Mouse (Mus musculus) yolk sac, embryonic 10.5 days (tissue): ENCODE data around the gene Rps9.
A peak's percentile ranks its signal among the peaks of the same experiment; 100 is the strongest.
"Not testable (repeated sequence)": the region's sequence is repeated elsewhere in the genome, so short reads cannot be mapped to it uniquely, and the experiment has no call there.

Experiments
- DNase-seq: peaks from one replicate; pipeline ENCODE4 v3.0.0-alpha.2; 2017; ENCODE audit warnings: low spot score

Rps9 gene

DNA sequence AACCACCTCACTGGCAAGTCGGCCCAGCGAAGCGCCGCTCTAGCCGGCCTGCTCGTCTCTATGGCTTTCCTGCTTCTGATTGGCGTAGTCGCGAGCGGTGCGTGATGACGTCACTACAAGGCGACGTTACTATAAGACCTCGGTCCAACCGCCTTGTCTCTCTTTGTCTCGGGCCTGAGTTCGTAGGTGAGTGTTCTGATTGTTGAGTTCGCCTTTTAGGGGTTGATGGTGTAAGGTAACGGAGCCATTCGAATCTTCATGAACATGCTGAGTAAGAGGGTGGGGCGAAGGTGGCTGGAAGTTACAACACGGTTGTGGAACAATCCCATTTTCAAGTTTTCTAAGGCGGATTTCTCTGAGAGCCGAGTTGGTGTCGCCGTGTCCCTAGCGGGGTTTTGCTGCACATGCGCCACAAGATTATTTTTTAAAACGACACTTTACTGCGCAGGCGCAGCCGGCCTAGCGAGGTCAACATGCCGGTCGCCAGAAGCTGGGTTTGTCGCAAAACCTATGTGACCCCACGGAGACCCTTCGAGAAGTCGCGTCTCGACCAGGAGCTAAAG lies at the start of gene Rps9:
Gene Rps9 (plus strand): TSS at position 115 of the 563 bp plus-strand sequence.
- DNase-seq, result peak; percentile 96

DNA sequence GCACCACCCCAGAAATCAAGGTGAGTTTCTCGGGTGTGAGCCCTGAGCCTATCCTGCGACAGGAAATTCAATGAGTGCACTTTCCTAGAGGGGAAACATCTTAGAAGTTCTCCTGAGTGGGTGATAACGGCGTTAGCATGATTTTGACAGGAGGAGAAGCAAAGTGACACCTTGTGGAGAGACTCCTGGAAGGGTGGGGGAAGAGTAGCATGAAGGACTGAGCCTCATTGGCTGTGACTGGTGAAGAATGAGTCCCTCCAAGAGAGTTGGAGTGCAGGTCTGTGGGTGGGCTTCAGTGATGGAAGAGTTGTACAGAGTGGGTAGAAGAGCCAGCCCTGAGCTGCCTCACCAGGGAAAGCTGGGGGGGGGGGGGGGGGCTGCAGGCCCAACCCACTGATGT lies 46.8 kb upstream of the Rps9 start:
- no peak for DNase-seq

DNA sequence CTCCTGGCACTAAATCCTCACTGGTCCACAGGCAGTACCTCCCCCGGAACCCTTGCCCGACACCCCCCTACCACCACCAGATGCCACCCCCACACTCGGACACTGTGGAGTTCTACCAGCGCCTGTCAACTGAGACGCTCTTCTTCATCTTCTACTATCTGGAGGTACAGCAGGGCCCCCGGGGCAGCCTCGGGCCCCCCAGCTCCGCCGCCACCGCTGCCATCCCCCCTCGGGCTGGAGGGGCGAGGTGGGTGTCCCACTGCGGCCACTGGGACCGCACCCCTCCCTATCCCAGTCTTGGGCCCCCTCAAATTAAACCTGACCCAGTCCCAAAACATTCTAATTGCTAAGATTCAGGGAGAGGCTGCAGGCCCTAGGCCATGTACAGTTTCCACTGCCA lies 45.2 kb upstream of the Rps9 start:
- no peak for DNase-seq

DNA sequence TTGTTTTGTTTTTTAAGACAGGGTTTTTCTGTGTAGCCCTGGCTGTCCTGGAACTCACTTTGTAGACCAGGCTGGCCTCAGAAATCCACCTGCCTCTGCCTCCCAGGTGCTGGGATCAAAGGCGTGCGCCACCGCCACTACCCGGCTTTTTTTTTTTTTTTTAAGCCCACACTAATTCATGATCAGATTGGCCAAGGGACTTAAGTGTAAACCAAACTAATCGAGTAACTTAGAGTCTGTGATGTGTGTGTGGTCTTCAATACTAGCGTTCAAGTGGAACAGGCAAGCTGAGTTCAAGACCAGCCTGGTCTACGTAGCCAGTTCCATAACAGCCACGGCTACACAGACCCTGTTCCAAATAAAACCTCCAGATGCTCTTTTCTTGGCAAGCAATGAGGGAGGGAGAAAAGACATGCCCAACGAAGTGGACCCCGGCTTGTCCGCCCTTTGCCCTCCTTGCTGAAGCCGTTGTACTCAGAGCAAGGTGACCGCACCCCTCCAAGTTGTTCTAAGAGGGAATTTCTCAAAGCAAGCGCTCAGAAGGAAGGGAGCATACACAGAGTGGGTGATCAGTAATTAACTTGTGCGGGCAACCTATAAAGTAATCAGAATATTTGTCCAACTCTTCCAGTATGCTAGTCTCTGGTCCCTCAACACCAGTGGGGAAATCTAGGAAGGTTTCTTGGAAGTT lies 39.1 kb upstream of the Rps9 start:
- peak; percentile 63 for DNase-seq

DNA sequence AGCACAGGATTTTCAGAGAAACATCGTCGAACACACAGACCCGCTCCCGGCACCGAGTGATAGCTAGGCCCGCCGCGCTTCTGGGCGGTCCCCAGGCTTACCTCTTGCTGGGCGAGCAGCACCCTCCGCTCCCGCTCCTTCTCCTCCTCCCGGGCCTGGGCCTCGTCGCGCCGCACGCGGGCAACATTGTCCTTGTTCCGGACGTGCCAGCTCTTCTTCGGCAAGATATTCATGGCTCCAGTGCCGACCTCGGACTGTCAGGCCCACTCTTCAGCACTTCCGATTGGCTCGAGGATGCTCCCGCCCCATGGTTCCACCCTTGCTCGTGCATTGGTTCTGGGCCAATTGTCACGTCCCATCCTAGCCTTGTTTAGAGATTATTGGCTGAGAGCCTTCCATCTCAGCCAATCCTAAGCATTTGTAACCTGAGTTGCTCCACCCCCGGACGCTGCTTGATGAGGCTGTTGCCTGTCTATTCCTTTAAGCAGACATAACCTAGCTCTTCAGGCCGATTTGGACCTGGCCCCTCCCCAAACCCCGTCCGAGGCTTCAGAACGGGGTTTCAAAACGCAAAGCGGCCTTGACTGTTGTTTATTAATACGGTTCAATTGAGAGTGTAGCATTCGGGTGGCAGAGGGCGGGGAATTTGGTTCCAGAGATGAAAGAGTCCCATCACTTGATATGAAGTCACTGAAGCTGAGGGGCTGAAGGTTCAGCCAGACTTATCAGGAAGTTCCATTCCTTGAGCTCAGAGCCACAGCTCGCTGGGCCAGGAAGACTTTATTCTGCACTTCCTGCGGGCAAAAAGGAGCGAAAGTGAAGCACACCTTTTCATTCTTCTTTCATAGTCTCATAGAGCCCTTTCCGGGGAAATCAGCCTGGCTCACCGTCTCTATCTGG lies 38.3 kb upstream of the Rps9 start, which contains the start of gene Leng1:
Gene Leng1 (minus strand): TSS at position 626 of the 900 bp plus-strand sequence.
- peak; percentile 95 for DNase-seq

DNA sequence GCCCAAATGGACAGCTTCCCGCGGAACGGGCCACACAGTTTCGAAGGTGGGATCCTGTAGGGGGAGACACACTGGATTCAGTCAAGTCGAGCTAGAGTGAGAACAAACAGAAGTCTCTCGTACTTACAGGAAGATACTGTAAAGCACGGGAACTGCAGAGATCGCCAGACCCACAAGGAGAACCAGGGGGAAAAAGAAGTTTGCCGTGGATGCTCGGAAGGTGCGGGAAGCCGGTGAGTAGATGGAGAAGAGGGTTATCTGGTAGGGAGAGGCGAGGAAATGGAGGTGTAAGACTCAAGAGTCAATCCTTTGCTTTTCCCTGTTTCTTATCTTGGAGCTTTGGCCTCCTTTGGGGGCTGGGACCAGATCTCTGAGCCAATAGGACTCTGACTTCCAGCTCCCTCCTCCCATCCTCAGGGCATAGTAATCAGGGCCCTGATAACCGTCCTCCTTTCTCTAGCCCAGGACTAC lies 36.8 kb upstream of the Rps9 start:
- DNase-seq, result peak; percentile 63

DNA sequence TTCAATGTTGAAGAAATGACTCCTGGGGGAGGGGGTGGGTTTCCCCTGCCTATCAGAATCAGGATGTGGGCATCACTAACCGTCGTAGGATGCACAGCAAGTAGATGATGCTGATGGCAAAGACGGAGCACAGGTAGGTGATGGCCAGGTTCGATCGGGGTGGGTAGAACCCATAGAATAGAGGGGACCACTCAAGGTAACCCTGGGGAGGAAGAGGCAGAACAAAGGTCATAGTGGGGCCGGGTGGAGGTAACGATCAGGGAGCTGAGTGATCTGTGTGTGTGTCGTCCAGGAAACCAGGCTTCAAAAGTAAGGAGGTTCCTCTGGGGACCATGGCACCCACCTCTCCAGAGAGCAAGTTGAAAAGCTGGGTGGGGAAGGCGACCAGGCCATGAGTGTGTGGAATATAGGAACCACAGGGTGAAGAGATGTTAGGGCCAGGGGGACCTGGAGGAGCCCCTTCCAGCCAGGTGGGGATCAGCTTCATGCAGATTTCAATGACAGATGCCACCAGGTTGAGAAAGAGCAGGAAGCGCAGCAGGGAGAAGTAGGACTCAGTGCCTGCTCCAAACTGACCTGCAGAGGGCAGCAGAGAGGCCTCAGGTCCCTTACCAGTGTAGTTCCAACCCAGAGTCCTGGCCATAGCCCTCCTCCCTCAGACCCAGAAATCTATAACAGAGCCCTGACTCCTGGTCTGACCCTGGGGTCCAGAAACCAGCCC lies 29.1 kb upstream of the Rps9 start:
- peak; percentile 55 for DNase-seq

DNA sequence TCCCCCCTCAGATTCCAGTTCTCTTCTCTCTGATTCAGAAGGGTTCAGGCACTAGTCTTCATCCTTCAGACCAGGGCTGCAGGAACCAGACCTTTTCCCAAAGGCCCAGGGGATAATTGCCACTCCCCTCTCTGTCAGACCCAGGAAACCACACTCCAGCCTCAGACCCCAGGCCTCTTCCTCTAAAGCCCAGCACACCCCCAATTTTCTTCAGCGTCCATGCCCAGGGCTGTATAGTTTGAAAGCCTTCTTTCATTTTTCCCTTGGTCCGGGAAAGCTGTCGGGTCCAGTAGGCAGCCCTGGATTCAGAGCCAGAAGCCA lies 28.6 kb upstream of the Rps9 start:
- DNase-seq, result no peak

DNA sequence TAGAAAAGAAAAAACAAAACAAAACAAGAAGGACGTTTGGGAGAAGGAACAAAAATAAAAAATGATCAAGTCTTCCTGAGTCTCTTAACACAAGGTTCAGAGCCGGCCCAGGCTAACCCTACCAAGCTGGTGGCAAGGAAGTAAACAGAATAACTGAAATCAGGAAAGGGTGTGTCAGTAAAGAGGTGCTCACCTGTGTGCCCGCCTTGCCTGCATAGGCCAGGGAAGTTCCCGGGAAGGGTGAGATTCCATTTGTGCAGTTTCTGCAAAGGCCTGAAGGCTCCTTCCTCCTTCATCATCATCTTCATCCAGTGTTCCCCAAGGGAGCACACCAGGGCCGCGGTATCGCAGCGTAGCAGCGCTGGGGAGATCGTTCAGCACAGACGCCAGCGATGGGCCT lies 27.4 kb upstream of the Rps9 start:
- no peak for DNase-seq

DNA sequence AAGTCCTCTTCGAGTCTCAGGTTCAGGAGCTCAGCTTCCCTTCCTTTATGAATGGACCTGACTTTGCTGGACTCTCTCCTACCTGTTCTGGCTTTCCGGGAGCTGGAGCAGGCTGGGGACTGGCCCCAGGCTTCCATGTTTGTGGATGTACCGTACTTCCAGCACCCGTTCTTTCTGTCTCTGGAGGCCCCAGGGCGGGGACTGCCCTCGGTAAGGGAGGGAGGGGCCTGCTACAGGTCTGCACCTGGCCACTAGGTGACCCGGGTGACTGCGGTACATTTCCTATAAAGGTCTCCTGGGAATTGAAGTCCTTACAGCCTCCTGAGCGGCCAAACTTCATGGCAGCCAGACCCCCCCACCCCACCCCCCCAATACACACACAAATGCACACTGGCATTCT lies 26.5 kb upstream of the Rps9 start, which contains the start of gene Tmc4:
Gene Tmc4 (minus strand): TSS at position 212 of the 400 bp plus-strand sequence.
- peak; percentile 57 for DNase-seq

DNA sequence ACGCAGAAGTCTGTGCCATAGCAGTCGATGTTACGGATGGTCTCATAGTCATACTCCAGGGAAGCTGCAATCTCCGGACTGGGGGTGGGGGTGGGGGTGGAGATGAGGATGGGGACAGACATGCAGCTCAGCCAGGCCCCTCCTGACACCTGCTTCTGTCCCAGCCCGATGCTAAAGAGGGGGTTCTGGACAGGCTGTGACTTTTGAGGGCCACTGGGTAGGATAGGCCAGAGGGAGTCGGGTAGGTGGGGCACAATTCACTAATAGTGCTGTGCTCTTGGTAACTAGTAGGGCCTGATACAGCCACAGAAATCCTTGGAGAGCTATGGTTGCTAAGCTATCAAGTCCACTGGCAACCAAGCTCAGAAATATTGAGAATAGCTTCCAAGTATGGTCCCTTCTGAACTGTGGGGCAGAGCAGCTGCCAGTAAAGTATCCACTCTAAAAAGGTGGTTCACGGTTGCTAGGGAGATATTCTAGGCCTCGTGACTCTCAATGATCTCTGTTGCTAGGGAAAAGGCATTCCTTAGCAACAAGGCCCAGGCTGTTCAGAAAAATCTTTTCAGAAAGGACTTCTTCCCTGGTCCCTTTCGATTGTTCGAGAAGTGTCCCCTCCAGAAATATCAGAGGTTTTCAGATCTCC lies 19.8 kb upstream of the Rps9 start:
- no peak for DNase-seq

DNA sequence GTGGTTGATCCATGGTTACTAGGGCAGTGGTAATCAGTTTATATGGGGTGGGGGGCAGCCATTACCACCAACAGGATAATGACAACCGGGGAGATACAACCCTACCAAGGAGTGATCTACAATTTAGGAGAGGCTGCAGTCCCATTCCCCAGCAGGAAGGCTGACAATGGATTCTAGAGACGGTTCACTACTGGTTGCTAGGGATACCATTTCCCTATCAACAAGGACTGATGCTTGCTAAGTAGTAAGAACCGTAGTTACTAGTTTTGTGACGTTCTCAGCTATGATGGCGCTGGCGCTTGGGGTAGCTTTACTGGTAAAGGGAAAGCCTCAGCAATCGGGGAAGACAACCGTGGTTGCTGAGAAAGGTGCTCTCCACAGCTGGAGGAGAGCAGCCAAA lies 19.1 kb upstream of the Rps9 start:
- DNase-seq, result no peak

DNA sequence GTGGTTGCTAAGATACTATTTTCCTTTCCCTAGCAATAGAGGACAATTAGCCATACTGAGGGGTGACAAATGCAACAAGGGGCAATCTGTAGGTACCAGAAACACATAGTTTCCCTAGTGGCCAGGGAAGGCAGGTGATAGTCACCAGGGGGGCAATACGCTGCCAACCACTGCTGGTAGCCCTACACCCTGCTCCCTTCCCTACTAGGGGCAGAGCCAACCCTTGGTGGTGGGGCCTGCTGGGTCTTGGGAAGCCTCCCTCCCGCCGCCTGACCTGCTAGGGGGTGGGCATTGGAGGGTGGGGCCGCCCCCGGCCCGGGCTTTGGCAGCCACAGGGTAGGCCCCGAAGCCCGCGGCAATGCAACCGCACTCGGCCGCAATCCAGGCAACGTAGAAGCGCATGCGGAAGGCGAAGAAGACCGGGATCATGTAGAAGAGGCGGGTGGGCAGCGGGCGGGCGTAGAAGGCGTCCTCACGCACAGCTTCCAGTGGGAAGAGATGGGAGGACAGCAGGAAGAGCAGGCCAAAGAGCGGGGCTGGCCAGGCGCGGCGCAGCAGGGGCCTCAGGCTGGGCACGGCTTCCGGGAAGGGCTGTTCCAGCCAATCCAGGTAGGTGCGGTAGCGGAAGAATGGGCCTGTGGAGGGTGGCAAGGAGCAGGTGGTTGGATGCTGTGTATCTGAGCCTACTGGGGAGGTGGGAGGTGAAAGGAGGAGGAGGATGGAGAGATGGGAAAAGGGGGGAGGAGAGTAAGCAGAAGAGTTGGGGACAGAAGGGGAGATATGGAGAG lies 18.2 kb upstream of the Rps9 start:
- DNase-seq, result no peak

DNA sequence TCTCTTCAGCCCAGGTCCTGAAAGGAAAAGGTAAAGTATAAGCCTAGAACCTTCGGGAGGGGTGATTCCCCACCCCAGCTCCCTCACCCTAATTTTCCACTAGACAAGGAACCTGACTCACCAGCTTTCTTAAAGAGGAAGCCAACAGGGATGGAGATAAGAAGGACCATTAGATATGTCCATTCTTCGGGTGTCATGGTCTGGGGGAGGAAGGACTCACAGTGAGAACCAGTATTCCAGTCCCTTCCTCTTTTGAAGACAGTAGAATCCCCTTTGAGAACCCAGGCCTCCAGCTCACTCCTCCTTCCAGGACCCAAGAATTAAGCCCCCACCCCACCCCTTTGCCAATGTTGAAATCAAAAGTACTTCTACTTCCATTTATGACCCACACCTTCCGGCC lies 11.9 kb upstream of the Rps9 start:
- DNase-seq, result no peak

DNA sequence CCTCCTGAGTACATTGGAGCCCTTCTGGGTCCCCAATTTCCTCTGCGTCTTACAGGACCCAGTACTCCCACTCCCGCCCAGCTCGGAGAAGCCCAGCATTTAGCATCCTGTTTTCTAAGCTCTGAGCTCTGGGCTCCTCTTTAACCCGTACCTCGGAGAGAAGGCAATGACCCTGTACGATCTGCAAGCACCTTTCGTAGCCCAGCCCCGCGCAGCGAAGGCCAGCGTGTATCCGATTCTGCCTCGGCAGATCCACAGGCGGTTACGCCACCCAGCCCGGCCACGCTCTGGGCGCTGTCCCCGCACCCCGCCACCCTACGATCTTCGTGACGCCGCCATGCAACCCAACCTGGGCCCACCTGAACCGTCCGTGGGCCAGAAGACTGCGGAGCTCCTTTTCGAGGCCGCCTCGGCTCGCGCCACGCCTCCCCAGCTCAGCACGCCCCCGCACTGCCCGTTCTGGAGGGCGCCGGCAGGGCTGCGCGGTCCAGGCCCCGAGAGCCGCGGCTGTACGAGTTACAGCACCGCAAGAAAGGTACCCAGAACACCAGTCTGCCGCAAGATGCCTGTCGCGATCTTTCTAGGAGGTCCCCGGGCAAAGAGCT lies 11.3 kb upstream of the Rps9 start, which contains the start of gene Tsen34:
Gene Tsen34 (plus strand): TSS at position 482 of the 605 bp plus-strand sequence.
- no peak for DNase-seq

DNA sequence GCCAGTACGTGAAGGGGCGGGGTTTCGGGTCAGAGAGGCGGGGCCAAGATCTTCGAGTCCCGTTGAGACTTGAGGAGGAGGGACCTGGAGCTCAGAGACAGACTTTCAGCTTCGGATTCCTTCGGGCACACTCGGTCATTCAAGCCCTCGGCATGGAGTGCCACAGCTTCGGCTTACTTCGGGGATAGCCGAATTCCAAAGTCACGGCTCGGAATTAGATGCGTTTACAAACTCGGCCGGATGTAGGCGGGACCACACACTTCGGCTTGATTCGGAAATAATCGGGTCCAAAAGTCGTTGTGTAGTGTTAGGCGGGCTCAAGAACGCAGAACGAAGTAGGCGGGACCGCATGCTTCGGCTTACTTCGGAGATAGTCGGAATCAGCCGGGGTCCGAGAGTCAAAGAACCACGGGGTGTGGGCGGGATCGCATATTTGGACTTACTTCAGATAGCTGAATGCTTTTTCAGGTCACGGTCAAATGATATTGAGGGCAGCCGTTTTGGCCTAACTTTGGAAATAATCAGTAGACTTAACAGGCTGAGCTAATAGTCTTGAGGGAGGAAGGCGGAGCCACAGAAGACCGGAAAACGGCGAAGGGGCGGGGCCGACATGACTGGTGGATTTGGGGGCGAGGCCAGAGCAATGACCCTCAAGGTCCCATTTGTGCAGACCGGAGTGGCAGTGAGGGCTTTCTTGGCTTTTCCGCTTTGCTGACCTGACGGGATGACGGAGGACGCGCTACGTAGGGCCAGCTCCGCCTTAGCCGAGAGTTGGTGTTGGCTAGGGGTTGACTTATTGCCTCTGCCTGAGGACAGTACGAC lies 10.6 kb upstream of the Rps9 start, which contains the start of gene Mboat7:
Gene Mboat7 (minus strand): TSS at position 537 of the 822 bp plus-strand sequence.
- DNase-seq, result peak; percentile 98

DNA sequence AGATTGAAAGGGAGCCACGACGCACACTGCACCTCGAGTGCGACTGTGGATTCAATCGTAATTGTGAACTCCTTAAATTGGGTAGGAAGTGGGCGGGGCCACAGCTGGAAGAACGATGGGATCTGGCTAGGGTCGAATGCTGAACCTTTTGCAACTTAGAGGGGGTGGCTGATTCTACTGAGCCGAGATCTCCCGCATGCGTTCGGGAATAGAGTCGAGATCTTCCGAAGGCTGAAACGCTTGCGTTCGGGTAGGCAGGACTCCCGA lies 10.1 kb upstream of the Rps9 start:
- no peak for DNase-seq

DNA sequence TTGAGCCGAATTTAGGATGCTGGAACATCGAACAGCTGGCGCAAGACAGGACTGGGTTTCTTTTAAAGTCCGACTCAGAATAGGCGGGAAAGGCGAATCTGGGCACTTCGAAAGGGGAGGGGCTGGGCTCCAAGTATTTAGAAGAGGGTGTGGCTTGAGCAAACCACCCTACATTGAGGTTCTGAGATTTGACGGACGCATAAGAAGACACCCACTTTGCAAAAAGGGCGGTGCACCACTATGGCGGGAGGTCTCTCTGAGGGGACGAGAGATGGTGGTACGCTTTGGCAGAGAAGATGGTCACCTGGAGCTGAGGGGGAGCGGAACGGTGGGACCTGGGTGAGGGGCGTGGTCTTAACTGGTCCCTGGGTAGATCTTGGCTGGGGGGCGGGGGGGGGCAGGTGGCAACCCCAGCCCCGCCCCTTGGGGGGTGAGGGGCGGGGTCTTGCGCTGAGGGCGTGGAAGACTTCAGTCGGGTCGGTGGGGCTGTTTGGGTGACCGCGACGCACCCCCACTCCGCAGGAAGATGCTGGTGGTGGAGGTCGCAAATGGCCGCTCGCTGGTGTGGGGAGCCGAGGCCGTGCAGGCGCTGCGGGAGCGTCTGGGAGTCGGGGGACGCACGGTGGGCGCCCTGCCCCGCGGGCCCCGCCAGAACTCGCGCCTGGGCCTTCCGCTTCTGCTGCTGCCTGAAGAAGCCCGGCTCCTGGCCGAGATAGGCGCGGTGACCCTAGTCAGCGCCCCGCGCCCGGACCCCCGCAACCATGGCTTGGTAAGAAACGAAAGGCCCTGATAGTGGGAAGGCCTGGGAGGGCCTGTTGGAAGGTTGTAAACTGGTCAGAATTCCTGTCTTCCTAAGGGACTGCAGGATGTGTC lies 9.5 kb upstream of the Rps9 start:
- DNase-seq, result peak; percentile 91

DNA sequence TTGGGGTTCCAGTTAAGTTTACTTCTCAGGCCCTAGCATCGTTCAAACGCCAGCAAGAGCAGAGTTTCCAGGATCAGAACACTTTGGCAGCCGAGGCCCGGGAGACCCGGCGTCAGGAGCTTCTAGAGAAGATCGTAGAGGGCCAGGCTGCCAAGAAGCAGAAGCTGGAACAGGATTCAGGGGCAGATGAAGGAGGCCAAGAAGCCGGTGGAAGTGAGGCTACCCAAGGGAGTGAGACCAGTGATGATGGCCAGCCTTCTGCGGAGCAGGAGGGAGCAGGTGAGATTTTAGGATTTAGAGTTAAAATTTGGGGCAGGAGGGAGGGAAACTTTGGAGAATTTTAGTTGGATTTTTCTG lies 8.9 kb upstream of the Rps9 start:
- not testable (repeated sequence) for DNase-seq
